Mouse (Mus musculus): ENCODE measurements at regions not wholly inside any gene's neighbourhood (a gene's known extent, or its start where the extent isn't known, plus 50 kb on each side); places are given as distances from the start of the nearest gene placed in this dataset.

DNA sequence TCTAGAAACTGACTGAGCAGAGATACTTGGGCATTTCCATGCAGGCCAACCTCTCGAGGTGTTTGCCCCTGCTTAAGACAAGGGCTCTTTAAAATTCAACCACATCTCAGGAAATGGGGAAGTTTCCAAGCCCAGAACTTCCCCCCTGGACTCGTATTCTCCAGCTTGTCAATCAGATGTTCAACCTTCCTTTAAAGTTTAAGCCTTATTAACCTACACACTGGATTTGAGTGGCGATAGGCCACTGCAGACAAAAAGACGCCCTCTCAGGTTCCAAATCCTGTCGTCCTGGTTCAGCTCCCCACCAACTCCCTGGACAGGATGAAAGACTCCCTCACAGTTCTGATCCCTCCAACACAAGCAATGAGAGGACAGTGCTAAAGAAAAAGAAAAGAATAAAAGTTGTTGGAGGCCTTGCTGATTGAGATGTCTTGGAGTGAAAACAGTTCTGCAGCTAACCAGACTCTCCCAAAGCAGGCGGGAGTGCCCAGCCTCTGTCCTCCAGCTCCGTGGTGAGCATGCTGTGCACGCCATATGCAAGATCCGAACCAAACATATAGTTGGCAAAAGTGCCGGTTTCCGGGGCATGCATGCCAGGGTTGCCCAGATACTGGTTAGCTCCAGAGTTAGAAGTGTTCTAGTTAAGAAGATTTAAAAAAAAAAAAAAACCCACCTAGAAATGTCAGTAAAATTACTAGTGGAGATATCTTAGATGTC lies 298.3 kb downstream of the Mycn start:
- DNase-seq (ENCODE audit: low read depth, low spot score): no peak

DNA sequence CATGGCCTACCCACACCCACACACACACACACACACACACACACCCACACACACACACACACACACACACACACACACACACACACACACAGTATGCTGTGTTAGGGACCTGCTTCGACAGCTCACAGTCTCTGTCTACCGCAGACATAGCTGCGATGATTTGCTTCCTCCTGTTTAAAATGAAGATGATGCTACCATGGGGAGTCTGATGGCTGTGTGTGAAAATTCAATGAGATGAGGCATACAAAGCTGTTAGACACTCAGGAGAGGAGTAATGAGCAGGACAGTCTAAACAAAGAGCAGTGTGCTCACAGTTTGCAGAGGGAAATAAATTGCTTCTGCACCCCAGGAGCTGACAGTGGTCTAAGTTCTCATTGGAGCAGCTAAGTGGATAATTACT lies 306.4 kb downstream of the Mycn start:
- no peak for DNase-seq (ENCODE audit: low read depth, low spot score)

DNA sequence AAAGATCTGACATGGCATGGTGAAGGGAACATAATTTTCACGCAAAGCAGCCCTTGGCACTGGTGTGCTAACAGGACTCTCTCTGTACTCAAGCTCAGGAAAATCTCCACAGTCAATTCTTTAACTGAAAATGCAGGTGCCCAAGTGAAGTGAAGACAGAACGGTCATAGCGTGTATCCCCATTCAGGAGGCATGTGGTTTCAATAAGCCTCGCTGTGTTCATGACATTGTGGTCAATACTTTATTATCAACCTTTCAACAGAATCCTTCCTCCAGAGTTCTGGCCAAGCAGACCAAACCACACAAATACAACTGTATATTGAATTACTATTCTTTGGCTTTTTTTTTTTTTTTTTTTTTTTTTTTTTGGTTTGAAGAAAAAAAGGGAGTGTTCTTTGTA lies 314.1 kb downstream of the Mycn start:
- no peak for DNase-seq (ENCODE audit: low read depth, low spot score)

DNA sequence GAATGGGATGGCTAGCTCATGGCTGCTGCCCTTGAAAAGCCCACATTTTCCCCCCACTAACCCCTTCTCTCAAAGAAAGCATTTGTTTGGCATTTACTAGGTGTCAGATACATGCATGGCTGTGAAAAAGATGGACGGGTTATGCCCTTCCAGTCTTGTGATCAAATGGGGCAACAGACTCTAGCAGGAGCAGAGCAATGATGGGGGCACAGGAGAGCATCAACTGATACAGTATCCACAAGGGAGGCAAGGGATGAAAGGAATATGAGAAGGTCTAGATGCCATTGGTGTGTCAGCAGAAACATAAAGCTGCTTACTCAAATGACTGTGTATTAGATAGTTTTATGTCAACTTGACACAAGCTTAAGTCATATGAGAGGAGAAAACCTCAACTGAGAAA lies 315.9 kb downstream of the Mycn start:
- no peak for DNase-seq (ENCODE audit: low read depth, low spot score)

DNA sequence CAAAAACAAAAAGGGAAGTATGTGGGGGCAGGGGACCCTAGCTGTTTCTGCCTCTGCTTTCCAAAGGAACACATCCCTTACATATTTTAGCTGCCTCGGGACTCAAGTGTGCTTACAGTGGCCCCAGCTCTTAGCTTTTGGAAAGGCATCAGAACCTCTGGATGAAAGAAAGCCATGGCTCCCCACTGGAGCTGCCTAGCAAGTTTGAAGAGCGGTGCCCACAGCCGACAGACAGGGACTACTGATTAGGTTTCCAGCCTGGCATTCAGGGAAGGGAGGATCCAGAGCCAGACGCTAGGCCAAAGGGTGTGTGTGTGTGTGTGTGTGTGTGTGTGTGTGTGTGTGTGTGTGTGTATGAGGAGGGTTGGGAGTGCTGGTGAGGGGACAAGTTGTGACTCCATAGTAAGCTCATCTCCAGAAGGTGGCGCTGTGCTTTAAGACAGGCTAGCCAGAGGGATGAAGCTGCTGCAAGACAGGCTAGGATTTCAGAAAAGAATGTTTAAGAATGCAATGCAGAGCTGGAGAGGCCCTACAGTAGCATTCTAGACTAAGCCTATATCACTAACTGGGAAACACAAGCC lies 318.9 kb downstream of the Mycn start:
- DNase-seq (ENCODE audit: low read depth, low spot score): peak; percentile 87

DNA sequence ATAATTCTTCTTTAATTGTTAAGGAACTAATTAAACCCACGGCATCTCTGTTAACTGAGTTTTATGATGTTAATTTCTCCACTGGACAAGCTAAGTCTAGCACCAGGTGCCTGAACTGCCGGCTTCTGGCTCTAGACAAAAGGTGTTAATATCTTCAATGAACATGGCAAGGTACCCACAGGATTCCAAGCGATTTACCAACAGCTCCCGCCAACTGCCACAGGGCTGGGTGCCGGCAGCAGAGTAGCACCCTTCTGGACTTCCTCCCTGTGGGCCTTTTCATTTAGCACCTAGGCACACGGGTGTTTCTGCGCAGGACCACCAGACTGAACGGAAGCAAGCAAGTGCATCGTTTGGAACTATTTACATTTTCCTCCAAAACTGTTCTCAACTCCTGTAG lies 320.2 kb downstream of the Mycn start:
- DNase-seq (ENCODE audit: low read depth, low spot score): no peak

DNA sequence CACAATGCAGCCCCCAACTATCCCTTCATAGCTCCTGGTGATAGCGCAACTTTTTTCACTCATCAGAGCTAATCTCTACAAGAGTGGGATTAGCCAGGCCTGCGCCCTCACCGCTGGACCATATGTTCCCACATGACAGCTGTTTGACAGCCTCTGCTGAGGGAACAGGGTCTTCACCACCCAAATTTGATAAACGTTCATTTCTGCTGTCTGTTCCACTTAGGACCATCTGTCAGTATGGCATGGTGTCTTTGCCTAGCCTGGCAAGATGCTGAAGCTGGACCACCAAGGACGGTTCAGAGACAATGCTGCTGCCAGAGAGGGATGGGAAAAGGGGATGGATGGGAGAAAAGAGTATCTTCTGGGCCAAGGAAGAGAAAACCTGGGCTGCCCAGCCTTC lies 321.4 kb downstream of the Mycn start:
- no peak for DNase-seq (ENCODE audit: low read depth, low spot score)

DNA sequence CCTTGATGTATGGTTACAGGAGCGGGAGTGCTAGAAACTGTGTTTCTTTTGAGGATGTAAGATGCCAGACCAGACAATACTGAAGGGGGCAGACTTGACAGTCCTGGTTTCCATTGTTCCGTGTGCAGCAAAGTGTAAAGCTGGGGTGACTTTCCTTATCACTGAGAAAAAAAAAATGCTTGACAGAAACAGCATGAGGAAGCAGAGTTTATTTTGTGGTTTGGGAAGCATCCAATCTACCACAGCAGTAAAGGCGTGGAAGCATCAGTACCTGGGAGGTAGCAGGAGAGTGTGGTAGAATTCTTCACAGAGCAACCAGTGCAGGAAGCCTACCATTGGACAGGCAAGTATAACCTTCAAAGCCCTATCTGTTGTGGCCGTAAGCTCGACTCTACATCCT lies 322.3 kb downstream of the Mycn start:
- DNase-seq (ENCODE audit: low read depth, low spot score): no peak

DNA sequence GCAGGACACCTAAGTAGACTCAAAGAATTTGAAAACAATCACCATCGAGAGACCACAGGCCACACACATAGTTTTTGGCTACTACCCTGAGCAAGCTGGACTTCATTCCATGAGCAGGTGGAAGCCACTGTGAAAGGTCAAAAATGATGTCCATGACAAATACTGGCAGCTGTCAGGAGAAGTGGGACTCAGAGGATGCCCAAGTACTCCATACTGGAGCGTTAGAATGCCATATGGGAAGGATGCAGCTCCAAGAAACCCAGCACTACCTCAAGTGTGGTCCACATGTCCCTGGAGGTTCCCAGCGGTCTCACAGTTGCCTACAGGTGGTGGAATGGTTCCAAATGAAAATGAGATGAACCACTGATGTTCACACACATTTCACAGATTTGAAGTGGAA lies 329.2 kb downstream of the Mycn start:
- no peak for DNase-seq (ENCODE audit: low read depth, low spot score)

DNA sequence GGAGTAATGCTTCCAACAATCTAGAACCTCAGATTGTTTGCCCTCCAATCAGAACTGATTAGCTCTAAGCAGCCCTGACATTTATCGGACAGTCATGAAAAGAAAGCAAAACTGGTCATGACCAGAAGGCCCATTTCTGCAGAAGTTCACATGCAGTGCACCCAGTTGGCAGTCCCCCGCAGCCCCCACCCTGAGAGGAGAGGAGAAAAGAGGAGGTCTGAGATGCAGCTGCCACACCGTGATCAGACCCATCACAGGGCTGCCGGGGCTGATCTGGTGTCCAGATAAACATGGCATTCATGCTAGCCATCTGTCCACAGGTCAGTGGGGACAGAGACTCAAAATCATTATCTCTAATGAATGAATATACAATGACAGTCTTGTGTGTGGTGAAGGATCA lies 330.9 kb downstream of the Mycn start:
- no peak for DNase-seq (ENCODE audit: low read depth, low spot score)

DNA sequence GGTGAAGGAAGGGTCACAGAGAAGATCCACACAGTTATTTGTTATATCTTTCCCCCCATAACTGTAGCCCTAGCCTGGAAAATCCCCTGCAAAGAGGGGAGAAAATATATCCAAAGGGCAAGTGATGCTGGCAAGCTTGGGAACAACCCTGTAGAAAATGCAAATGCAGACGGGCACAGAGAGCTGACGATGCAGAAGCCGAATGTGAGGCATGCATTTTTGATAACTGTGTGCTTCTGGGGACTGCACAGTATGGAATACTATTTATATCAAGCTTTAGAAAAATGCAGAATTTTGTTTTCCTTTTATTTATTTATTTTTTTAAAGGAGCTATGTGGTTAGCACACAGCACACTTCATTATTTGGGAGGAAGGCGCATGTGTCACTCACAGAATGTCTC lies 333.7 kb downstream of the Mycn start:
- no peak for DNase-seq (ENCODE audit: low read depth, low spot score)

DNA sequence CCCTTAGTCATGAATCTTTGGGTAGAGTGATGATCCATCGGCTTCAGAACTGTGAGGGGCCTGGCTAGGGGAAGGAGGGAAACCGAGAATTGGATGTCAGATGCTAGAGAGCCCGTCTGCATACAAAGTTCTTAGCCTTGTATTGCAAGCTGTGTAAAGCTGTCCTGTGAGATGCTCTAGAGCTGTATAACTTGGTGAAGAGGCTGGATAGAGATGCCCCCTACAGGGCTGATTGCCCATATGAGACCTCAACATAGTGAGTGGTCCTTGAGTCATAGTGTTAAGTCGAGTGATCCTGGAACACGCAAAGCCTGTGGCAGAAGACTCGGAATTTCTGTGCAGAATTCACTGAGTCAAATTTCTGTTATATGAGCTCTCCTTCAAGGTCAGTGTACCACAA lies 334.8 kb downstream of the Mycn start:
- DNase-seq (ENCODE audit: low read depth, low spot score): no peak

DNA sequence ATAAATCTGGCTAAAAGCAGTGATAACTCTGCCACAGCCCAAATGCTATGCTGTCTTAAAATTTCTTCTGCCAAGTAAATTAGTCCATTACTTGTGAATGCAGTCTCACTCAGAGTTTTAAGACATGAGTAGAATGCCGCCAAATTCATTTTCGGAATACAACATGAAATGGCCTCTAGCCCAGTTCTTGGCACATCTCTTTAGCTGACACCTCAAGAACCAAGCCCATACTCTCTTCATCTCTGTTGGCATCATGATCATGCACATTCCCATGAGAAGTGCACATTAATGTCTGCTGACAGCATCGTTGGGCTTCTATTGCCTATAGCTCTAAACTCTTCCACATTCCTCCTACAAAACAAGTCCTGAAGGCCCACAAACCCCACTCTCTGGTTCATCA lies 336.2 kb downstream of the Mycn start:
- DNase-seq (ENCODE audit: low read depth, low spot score): no peak

DNA sequence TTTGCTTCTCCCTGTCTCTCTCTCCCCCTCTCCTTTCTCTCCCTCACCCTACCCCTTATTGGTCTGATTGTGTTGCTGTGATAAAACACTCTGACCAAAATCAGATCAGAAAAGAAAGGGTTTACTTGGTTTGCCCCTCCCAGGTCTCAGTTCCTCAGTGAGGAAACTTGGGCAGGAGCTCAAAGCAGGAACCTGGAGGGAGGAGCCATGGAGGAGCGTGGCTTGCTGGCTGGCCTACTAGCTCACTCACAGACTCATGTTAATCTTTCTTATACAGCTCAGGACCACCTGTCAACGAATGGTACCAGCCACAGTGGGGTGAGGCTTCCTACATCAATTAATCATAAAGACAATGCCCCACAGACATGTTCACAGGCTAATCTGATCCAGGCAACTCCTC lies 339.4 kb downstream of the Fam49a start:
- DNase-seq (ENCODE audit: low read depth, low spot score): no peak

DNA sequence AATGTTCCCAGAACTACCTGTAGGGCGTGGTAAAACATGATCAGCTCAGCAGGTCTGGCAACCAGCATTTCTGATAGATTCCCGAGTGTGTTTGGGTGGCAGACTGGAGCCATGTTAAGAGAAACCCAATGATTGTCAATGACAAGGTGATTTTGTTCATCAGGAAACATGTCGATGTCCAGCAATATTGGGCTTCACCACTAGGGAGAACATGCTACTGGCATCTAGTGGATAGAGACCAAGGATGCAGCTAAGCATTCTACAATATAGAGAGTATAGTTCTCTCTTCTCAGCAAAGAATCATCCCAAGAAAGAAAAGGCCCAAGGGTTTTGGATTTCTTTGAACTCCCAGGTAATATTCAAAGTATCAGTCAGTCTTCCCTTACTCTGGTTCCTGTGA lies 333.5 kb downstream of the Fam49a start:
- peak; percentile 22 for DNase-seq (ENCODE audit: low read depth, low spot score)

DNA sequence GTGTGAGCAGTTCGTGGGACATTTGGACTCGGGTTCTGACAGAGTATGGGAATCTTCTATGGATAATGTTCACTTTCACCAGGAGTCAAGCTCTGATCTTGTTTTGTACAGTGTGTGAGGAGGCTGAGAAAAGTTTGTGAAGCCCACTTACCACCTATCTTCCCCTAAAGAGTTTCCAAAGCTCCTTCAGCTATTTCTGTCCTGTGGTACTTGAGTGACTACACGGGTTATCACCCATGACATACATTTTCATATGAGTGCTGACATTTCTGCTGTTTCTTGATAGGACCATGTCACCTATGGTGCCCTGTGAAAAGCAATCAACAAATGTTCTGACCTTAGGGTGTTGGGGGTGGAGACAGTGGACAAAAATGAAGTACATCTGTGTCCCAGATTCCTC lies 332.6 kb downstream of the Fam49a start:
- DNase-seq (ENCODE audit: low read depth, low spot score): no peak

DNA sequence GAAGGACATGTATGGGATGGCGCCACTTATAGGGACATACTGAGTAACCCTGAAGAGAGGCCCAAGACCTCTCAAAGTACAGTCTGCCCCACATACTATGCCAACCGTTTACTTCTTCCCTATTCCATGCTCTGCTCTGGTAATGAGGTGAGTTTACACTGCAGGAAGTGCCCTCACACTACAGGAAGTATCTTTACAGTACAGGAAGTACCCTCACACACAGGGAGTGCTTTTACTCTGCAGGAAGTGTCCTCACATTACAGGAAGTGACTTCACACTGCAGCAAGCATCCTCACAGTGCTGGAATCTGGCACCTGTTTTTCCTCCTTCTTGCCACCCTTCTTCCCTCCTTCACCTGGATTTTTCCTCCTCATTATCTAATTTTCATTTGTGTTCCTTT lies 331.4 kb downstream of the Fam49a start:
- no peak for DNase-seq (ENCODE audit: low read depth, low spot score)

DNA sequence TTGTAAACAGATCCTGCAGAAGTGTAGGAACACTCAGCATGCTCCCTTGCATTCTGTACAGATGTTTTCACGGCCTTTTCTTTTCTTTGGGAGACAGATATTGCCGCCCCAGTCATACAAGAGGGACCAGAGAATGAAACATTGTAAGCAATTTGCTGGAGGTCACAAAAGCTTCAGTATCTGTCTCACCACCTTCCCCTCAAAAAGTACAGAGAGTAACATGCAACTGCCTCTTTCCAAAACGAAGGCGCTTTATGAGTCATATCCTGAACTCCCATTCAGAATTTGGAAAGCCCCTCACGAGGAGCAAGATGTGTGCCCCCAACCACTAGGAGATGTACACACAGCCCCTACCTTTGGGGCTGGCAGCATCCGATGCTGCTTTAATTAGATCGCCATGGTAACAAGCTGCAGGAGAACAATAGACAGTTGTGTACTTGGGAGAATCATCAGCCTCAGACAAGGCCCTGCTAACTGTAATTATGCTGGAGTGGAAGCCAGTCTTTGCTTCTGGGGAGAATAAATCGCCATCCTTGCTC lies 328.9 kb downstream of the Fam49a start:
- DNase-seq (ENCODE audit: low read depth, low spot score): no peak

DNA sequence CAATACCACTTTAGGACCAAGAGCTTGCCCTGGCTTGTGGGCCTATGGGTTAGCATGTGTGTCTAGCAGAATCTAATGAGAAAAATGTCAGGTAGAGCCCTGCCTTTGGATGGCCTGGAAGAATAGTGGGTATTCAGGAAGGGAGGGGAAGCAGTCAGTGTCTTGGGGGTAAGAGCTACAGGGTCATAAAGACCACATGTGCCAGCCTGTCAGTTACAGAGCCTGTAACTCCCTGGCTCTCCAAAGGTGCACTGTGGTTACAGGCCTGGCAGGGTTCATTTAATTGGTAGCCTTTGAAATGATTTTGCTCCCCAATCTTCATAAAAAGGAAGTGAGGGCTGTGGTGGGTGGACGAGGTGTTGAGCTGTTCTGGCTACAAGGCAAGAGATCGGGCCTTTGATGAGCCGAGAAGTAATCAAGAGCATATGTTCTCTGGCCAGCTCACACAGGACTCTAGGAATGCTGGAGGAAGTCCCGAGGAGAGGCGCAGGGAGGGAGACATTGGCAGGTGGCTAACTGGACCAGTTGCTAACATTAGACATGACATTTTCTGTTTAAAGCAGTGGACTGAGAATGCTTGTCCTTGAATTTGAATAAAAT lies 326.9 kb downstream of the Fam49a start:
- no peak for DNase-seq (ENCODE audit: low read depth, low spot score)

DNA sequence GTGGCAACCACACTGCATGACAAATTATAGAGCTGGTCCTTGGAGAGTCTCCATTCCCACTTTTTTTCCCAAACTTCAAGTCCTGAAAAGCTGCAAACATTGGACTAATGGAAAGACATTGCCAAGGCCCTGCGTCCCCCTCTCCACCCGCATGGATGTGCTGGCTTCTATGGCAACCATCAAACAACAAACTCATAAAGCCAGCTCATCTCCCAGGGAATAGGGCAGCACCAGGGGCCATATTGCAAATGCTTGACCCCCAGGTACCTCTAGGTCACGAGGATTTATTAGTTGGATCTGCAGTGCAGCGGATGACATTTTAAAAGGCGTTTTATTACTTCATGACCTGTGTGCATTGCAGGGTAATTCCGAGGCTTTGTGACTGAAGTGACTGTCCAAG lies 324.5 kb downstream of the Fam49a start:
- no peak for DNase-seq (ENCODE audit: low read depth, low spot score)

DNA sequence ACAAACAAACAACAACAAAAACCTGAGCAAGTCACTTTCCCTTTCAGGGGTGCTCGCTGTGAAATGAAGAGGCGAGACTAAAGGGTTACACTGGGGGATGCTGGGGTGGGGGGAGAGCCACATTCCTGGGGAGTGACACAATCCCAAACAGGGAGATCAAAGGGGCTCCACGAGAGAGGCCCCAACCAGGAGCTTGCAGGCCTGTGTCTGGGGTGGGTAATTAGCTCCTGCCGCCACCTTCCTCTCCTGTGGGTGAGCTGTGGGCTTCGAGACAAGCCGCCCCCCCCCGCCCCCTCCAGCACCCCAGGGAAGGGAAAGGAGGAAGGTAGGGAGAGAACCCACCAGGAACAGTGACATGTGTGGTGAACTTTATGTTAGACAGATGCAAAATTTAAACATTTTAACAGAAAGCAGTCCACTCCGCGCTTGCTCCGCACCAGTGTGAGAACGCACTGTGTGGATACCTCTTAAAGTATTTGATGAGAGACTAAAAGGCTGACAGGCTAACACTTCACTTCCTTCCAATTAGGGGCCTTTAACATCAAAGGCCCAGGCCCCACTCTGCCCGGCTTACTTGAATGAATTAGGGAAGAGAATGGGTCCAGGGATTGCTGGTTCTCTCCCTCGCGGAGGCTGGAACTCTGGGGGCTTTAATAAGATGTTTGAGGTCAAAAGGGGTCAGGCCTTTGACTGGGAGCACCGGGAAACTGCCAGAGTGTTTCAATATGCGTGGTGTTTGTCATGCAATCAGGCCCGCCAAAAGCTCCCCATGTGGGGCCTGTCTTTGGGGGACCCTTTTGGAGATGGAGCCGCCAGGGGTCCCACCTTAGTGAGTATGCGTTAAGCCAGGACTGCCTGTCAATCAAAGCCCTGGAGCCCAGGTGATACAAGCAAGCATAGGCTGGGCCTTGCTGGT lies 319.6 kb downstream of the Fam49a start:
- peak; percentile 57 for DNase-seq (ENCODE audit: low read depth, low spot score)

DNA sequence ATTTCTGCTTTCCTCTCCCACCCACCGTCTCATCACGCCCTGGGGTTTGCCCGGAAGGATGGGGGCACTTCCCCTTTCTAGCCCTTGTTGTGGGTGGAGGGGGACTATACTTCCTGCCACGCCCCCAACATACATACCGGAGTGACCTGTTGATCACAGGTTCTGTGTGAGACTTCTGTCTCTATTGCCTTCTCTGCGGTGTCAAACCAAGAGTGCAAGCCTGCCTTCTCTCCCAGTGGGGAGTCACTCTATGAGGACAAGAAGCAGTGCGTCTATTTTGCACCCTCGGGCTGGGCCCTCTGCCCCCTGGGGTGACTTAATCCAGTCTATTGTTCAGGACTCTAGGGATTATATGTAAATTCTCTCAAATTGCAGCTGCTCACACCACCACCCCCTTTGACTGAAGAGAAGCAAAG lies 318.8 kb downstream of the Fam49a start:
- DNase-seq (ENCODE audit: low read depth, low spot score): peak; percentile 81
